Mouse (Mus musculus): ENCODE results near the gene Olfr150. TPM values are rescaled to one million over a fixed set of nuclear protein-coding genes. Genes with fewer than 3 reads are reported as not detected.
"Not testable (repeated sequence)": the region's sequence is repeated elsewhere in the genome, so short reads cannot be mapped to it uniquely, and the experiment has no call there.

Gene Olfr150
- polyA plus RNA-seq (2012; rRNA removed): not detected in 2 replicates

- no peak within 1 kb of the TSS for H3K4me3 ChIP-seq (replicated peaks; ENCODE audit: extremely low read depth, low read depth, low read length)
- H3K4me1 ChIP-seq (ENCODE audit: control insufficient read depth, insufficient read depth, low read length): no peaks in the 10 kb centered on the region
- TF ChIP-seq POLR2A (IDR thresholded peaks at IDR 0.05; ENCODE audit: borderline replicate concordance, extremely low read depth, low read depth, low read length): no peak
- DNase-seq: no peak
Observed at GRCm38 (mm10) chr9:39730678-39731077, at the start of gene Olfr150. Gene Olfr150 (plus strand): TSS chr9:39730978.

GRCm38 (mm10) chr9:39701123-39701522, 29.7 kb upstream of the Olfr150 start:
- DNase-seq; H3K4me3 ChIP-seq (replicated peaks; ENCODE audit: extremely low read depth, low read depth, low read length); H3K4me1 ChIP-seq (ENCODE audit: control insufficient read depth, insufficient read depth, low read length): not testable (repeated sequence)
- 78% methylated on average over 8 of the region's 8 CpGs for WGBS

DNA sequence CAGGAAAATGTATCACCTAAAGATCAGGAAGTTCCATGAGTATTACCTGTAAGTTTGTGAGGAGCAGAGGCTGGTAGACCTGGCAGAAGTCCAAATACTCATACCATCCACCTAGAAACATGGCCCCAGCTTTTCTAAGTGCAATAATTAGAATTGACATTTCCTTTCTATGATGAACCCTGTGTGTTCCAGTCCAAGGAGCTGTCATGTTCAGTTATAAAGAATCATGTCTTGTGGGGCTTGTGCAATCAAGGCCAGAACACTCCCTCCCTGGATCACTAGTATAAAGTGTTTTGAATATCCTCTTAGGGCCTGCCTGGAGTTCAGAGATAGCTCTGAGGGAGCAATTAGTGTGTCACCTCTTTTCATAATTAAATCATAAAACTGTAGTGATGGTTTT, 23.8 kb upstream of the Olfr150 start, which contains the start of gene Olfr149:
TSS of gene Olfr149 (minus strand) at position 101 of the 400 bp plus-strand sequence.
- Histone ChIP-seq H3K4me1 (ENCODE audit: control insufficient read depth, insufficient read depth, low read length) (no peaks in the 10 kb centered on the region), H3K4me3 (replicated peaks; ENCODE audit: extremely low read depth, low read depth, low read length) (no peak within 1 kb of the TSS)
- TF ChIP-seq POLR2A (IDR thresholded peaks at IDR 0.05; ENCODE audit: borderline replicate concordance, extremely low read depth, low read depth, low read length) (no peak), CTCF (IDR thresholded peaks at IDR 0.05; ENCODE audit: insufficient read depth, low read length) (no peak)
- no peak for DNase-seq

GRCm38 (mm10) chr9:39708958-39709357, 21.8 kb upstream of the Olfr150 start:
- 40% methylated on average over 3 of the region's 3 CpGs for WGBS
- H3K4me1 ChIP-seq (ENCODE audit: control insufficient read depth, insufficient read depth, low read length): no peaks in the 10 kb centered on the region
- no peak overlapping the region for H3K4me3 ChIP-seq (replicated peaks; ENCODE audit: extremely low read depth, low read depth, low read length)
- DNase-seq: no peak
- TF ChIP-seq CTCF (IDR thresholded peaks at IDR 0.05; ENCODE audit: insufficient read depth, low read length): no peak

GRCm38 (mm10) chr9:39711053-39711452, 19.7 kb upstream of the Olfr150 start, which contains the start of gene Olfr965:
Gene Olfr965 (plus strand): TSS chr9:39711353.
- DNase-seq: no peak
- H3K4me1 ChIP-seq (ENCODE audit: control insufficient read depth, insufficient read depth, low read length): no peaks in the 10 kb centered on the region
- no peak within 1 kb of the TSS for H3K4me3 ChIP-seq (replicated peaks; ENCODE audit: extremely low read depth, low read depth, low read length)
- TF ChIP-seq CTCF (IDR thresholded peaks at IDR 0.05; ENCODE audit: insufficient read depth, low read length) (no peak), POLR2A (IDR thresholded peaks at IDR 0.05; ENCODE audit: borderline replicate concordance, extremely low read depth, low read depth, low read length) (no peak)

GRCm38 (mm10) chr9:39740741-39741140, 10.0 kb downstream of the Olfr150 start:
- Histone ChIP-seq H3K4me3 (replicated peaks; ENCODE audit: extremely low read depth, low read depth, low read length) (no peak overlapping the region), H3K4me1 (ENCODE audit: control insufficient read depth, insufficient read depth, low read length) (no peaks in the 10 kb centered on the region)
- DNase-seq: no peak
- WGBS: 77% methylated on average over 1 of the region's 1 CpGs
- TF ChIP-seq POLR2A (IDR thresholded peaks at IDR 0.05; ENCODE audit: borderline replicate concordance, extremely low read depth, low read depth, low read length) (no peak), CTCF (IDR thresholded peaks at IDR 0.05; ENCODE audit: insufficient read depth, low read length) (no peak)

DNA sequence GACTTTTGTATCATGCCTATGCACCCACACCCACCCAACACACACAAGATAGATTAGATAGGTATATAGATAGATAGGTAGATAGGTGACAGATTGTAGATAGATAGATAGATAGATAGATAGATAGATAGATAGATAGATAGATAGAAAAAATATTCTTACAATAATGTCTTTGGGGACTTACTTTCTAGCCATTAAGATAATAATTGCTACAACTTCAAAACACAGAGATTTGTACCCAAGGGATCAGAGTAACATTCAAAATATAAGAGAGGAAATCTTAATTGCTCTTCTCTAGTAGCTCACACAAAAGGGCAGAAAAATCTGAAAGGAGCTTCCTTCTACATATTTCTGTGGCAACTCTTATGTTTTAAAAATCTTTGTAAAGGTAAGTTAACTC, 15.2 kb downstream of the Olfr150 start, which contains the start of gene Olfr967:
TSS of gene Olfr967 (plus strand) at position 301 of the 400 bp plus-strand sequence.
- H3K4me1 ChIP-seq (ENCODE audit: control insufficient read depth, insufficient read depth, low read length): no peaks in the 10 kb centered on the region
- no peak within 1 kb of the TSS for H3K4me3 ChIP-seq (replicated peaks; ENCODE audit: extremely low read depth, low read depth, low read length)
- no peak for DNase-seq
- no peak for TF ChIP-seq CTCF (IDR thresholded peaks at IDR 0.05; ENCODE audit: insufficient read depth, low read length)

DNA sequence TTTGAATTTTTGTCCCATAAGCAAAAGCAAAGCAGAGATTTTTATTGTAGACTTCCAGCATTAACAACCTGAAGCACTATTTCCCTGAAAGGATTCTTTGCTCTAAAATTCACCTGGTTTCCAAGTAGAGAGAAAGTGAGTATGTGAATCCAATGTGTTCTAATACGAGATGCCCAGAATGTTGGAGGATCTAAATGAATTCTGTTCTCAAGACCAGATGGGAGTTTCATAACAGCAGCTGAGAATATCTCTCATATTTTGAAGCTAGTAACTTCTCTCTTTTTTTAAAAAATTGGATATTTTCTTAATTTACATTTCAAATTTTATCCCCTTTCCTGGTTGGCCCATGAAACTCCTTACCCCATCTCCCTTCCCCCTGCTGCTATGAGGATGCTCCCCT, 15.7 kb downstream of the Olfr150 start:
- no peak for DNase-seq
- TF ChIP-seq CTCF (IDR thresholded peaks at IDR 0.05; ENCODE audit: insufficient read depth, low read length) (no peak), POLR2A (IDR thresholded peaks at IDR 0.05; ENCODE audit: borderline replicate concordance, extremely low read depth, low read depth, low read length) (no peak)
- H3K4me1 ChIP-seq (ENCODE audit: control insufficient read depth, insufficient read depth, low read length): no peaks in the 10 kb centered on the region
- 80% methylated on average over 1 of the region's 1 CpGs for WGBS
- no peak overlapping the region for H3K4me3 ChIP-seq (replicated peaks; ENCODE audit: extremely low read depth, low read depth, low read length)

GRCm38 (mm10) chr9:39783153-39783552, 52.4 kb downstream of the Olfr150 start, which contains the start of gene Olfr968:
Gene Olfr968 (minus strand): TSS chr9:39783253.
- Histone ChIP-seq H3K4me3 (replicated peaks; ENCODE audit: extremely low read depth, low read depth, low read length) (no peak within 1 kb of the TSS), H3K4me1 (ENCODE audit: control insufficient read depth, insufficient read depth, low read length) (no peaks in the 10 kb centered on the region)
- WGBS: 72% methylated on average over 1 of the region's 1 CpGs
- DNase-seq: no peak
- no peak for TF ChIP-seq POLR2A (IDR thresholded peaks at IDR 0.05; ENCODE audit: borderline replicate concordance, extremely low read depth, low read depth, low read length)
- no peak for TF ChIP-seq CTCF (IDR thresholded peaks at IDR 0.05; ENCODE audit: insufficient read depth, low read length)

Other genes starting within 250 kb of the Olfr150 start
- gene Olfr44, start 237.0 kb upstream of the Olfr150 start, polyA plus RNA-seq (2012; rRNA removed): not detected in 2 replicates
- not detected in 2 replicates for gene Olfr957, start 215.2 kb upstream of the Olfr150 start, polyA plus RNA-seq (2012; rRNA removed)
- gene Olfr958, start 176.9 kb upstream of the Olfr150 start, polyA plus RNA-seq (2012; rRNA removed): not detected in 2 replicates
- gene Olfr959, start 155.4 kb upstream of the Olfr150 start, polyA plus RNA-seq (2012; rRNA removed): not detected in 2 replicates
- gene AW551984, start 126.6 kb upstream of the Olfr150 start, polyA plus RNA-seq (2012; rRNA removed): 0.25 and 0.56 TPM in 2 replicates
- gene Olfr148, start 120.3 kb upstream of the Olfr150 start, polyA plus RNA-seq (2012; rRNA removed): not detected in 2 replicates
- not detected in 2 replicates for gene Olfr960, start 109.6 kb upstream of the Olfr150 start, polyA plus RNA-seq (2012; rRNA removed)
- gene Olfr961, start 85.9 kb upstream of the Olfr150 start, polyA plus RNA-seq (2012; rRNA removed): not detected in 2 replicates
- not detected in 2 replicates for gene Olfr963, start 63.8 kb upstream of the Olfr150 start, polyA plus RNA-seq (2012; rRNA removed)
- not detected in 2 replicates for gene Olfr149, start 23.9 kb upstream of the Olfr150 start, polyA plus RNA-seq (2012; rRNA removed)
- not detected in 2 replicates for gene Olfr965, start 19.6 kb upstream of the Olfr150 start, polyA plus RNA-seq (2012; rRNA removed)
- not detected in 2 replicates for gene Olfr967, start 15.3 kb downstream of the Olfr150 start, polyA plus RNA-seq (2012; rRNA removed)
- gene Olfr968, start 52.3 kb downstream of the Olfr150 start, polyA plus RNA-seq (2012; rRNA removed): not detected in 2 replicates
- gene Olfr969, start 60.0 kb downstream of the Olfr150 start, polyA plus RNA-seq (2012; rRNA removed): not detected in 2 replicates
- gene Olfr970, start 77.9 kb downstream of the Olfr150 start, polyA plus RNA-seq (2012; rRNA removed): not detected in 2 replicates
- gene Olfr971, start 105.9 kb downstream of the Olfr150 start, polyA plus RNA-seq (2012; rRNA removed): not detected in 2 replicates
- not detected in 2 replicates for gene Olfr972, start 135.4 kb downstream of the Olfr150 start, polyA plus RNA-seq (2012; rRNA removed)
- gene Olfr229, start 176.4 kb downstream of the Olfr150 start, polyA plus RNA-seq (2012; rRNA removed): not detected in 2 replicates
- not detected in 2 replicates for gene Olfr974, start 206.5 kb downstream of the Olfr150 start, polyA plus RNA-seq (2012; rRNA removed)
- gene Olfr975, start 221.1 kb downstream of the Olfr150 start, polyA plus RNA-seq (2012; rRNA removed): 0.05 TPM in 1 of 2 replicates, not detected in the other
- not detected in 2 replicates for gene Olfr976, start 230.2 kb downstream of the Olfr150 start, polyA plus RNA-seq (2012; rRNA removed)

Data from lung, adult 2 months (tissue).